Mouse (Mus musculus): ENCODE results near the gene Hoxc6. TPM values are rescaled to one million over a fixed set of nuclear protein-coding genes. Genes with fewer than 3 reads are reported as not detected.

Gene Hoxc6
- polyA plus RNA-seq, 1 experiment from 2014 or later = 0.43 TPM

- 14% methylated on average over 1 of the region's 1 CpGs for WGBS
- no peaks in the 10 kb centered on the region for H3K36me3 ChIP-seq
- no peak overlapping the region for H3K4me2 ChIP-seq
- peaks cover 100% of the 10 kb centered on the region for H3K27me3 ChIP-seq
- no peak overlapping the region for H3K9ac ChIP-seq
- H3K4me3 ChIP-seq = no peak overlapping the region
- H3K27ac ChIP-seq = no peak overlapping the region
- H3K4me1 ChIP-seq (replicated peaks) = peaks cover 4% of the 10 kb centered on the region
- no peak for ATAC-seq (replicated peaks; ENCODE audit: insufficient number of reproducible peaks, insufficient read depth, low FRiP score, low read depth)
- no peaks in the 10 kb centered on the region for H3K9me3 ChIP-seq (replicated peaks)
These were observed 8.3 kb downstream of the Hoxc6 start for GRCm38 (mm10) chr15:103006326-103006725.

GRCm38 (mm10) chr15:103009265-103010111, 11.4 kb downstream of the Hoxc6 start:
- Histone ChIP-seq H3K27ac (no peak overlapping the region), H3K4me3 (no peak overlapping the region), H3K4me2 (no peak overlapping the region), H3K9ac (no peak overlapping the region), H3K36me3 (no peaks in the 10 kb centered on the region), H3K27me3 (peaks cover 99% of the 10 kb centered on the region), H3K9me3 (replicated peaks) (no peaks in the 10 kb centered on the region), H3K4me1 (replicated peaks) (peaks cover 14% of the 10 kb centered on the region)
- no peak for ATAC-seq (replicated peaks; ENCODE audit: insufficient number of reproducible peaks, insufficient read depth, low FRiP score, low read depth)
- WGBS = 2% methylated on average over 27 of the region's 27 CpGs

GRCm38 (mm10) chr15:103010112-103010846, 12.2 kb downstream of the Hoxc6 start:
- peaks cover 99% of the 10 kb centered on the region for H3K27me3 ChIP-seq
- ATAC-seq (replicated peaks; ENCODE audit: insufficient number of reproducible peaks, insufficient read depth, low FRiP score, low read depth) = no peak
- 0 out of 2 replicates have a peak overlapping the region, but pooled peaks have one; percentile 1 for H3K4me2 ChIP-seq
- 5% methylated on average over 31 of the region's 31 CpGs for WGBS
- H3K4me1 ChIP-seq (replicated peaks) = peaks cover 15% of the 10 kb centered on the region
- no peaks in the 10 kb centered on the region for H3K36me3 ChIP-seq
- no peaks in the 10 kb centered on the region for H3K9me3 ChIP-seq (replicated peaks)
- no peak overlapping the region for H3K27ac ChIP-seq
- H3K4me3 ChIP-seq = no peak overlapping the region
- no peak overlapping the region for H3K9ac ChIP-seq

- no peak for ATAC-seq (replicated peaks; ENCODE audit: insufficient number of reproducible peaks, insufficient read depth, low FRiP score, low read depth)
- H3K36me3 ChIP-seq = no peaks in the 10 kb centered on the region
- H3K4me2 ChIP-seq = no peak overlapping the region
- peaks cover 15% of the 10 kb centered on the region for H3K4me1 ChIP-seq (replicated peaks)
- H3K9me3 ChIP-seq (replicated peaks) = no peaks in the 10 kb centered on the region
- no peak overlapping the region for H3K27ac ChIP-seq
- H3K4me3 ChIP-seq = no peak overlapping the region
- H3K9ac ChIP-seq = no peak overlapping the region
- WGBS = 3% methylated on average over 28 of the region's 28 CpGs
- peaks cover 99% of the 10 kb centered on the region for H3K27me3 ChIP-seq
These were observed 12.9 kb downstream of the Hoxc6 start for GRCm38 (mm10) chr15:103010847-103011555.

- no peak for ATAC-seq (replicated peaks; ENCODE audit: insufficient number of reproducible peaks, insufficient read depth, low FRiP score, low read depth)
- H3K4me2 ChIP-seq = no peak overlapping the region
- H3K9me3 ChIP-seq (replicated peaks) = no peaks in the 10 kb centered on the region
- WGBS = 4% methylated on average over 26 of the region's 26 CpGs
- H3K4me1 ChIP-seq (replicated peaks) = peaks cover 15% of the 10 kb centered on the region
- no peak overlapping the region for H3K9ac ChIP-seq
- H3K4me3 ChIP-seq = 0 out of 2 replicates have a peak overlapping the region, but pooled peaks have one; percentile 17
- H3K36me3 ChIP-seq = no peaks in the 10 kb centered on the region
- no peak overlapping the region for H3K27ac ChIP-seq
- peaks cover 99% of the 10 kb centered on the region for H3K27me3 ChIP-seq
These were observed 13.9 kb downstream of the Hoxc6 start for GRCm38 (mm10) chr15:103011928-103012486.

- peaks cover 99% of the 10 kb centered on the region for H3K27me3 ChIP-seq
- no peaks in the 10 kb centered on the region for H3K9me3 ChIP-seq (replicated peaks)
- H3K4me3 ChIP-seq = peak overlapping the region; percentile 22
- peak overlapping the region; percentile 41 for H3K4me2 ChIP-seq
- no peak overlapping the region for H3K27ac ChIP-seq
- H3K9ac ChIP-seq = no peak overlapping the region
- H3K36me3 ChIP-seq = no peaks in the 10 kb centered on the region
- WGBS = 4% methylated on average over 17 of the region's 17 CpGs
- peaks cover 15% of the 10 kb centered on the region for H3K4me1 ChIP-seq (replicated peaks)
- ATAC-seq (replicated peaks; ENCODE audit: insufficient number of reproducible peaks, insufficient read depth, low FRiP score, low read depth) = no peak
These were observed 15.4 kb downstream of the Hoxc6 start for GRCm38 (mm10) chr15:103013238-103013984.

GRCm38 (mm10) chr15:103014166-103015008, 16.3 kb downstream of the Hoxc6 start:
- ATAC-seq (replicated peaks; ENCODE audit: insufficient number of reproducible peaks, insufficient read depth, low FRiP score, low read depth) = no peak
- peaks cover 99% of the 10 kb centered on the region for H3K27me3 ChIP-seq
- WGBS = 1% methylated on average over 52 of the region's 57 CpGs
- H3K4me2 ChIP-seq = peak overlapping the region; percentile 41
- peaks cover 15% of the 10 kb centered on the region for H3K4me1 ChIP-seq (replicated peaks)
- no peaks in the 10 kb centered on the region for H3K9me3 ChIP-seq (replicated peaks)
- H3K4me3 ChIP-seq = peak overlapping the region; percentile 22
- H3K27ac ChIP-seq = no peak overlapping the region
- no peaks in the 10 kb centered on the region for H3K36me3 ChIP-seq
- no peak overlapping the region for H3K9ac ChIP-seq

- WGBS = 1% methylated on average over 28 of the region's 28 CpGs
- H3K9me3 ChIP-seq (replicated peaks) = no peaks in the 10 kb centered on the region
- peaks cover 99% of the 10 kb centered on the region for H3K27me3 ChIP-seq
- no peak for ATAC-seq (replicated peaks; ENCODE audit: insufficient number of reproducible peaks, insufficient read depth, low FRiP score, low read depth)
- peak overlapping the region; percentile 22; the same call in 1 of the 2 replicates for H3K4me3 ChIP-seq
- no peaks in the 10 kb centered on the region for H3K36me3 ChIP-seq
- no peak overlapping the region for H3K27ac ChIP-seq
- H3K4me1 ChIP-seq (replicated peaks) = peaks cover 15% of the 10 kb centered on the region
- peak overlapping the region; percentile 41; the same call in 1 of the 2 replicates for H3K4me2 ChIP-seq
- H3K9ac ChIP-seq = no peak overlapping the region
These were observed 16.9 kb downstream of the Hoxc6 start for GRCm38 (mm10) chr15:103015009-103015399.

- Histone ChIP-seq H3K27me3 (peaks cover 99% of the 10 kb centered on the region), H3K36me3 (no peaks in the 10 kb centered on the region), H3K9me3 (replicated peaks) (no peaks in the 10 kb centered on the region), H3K9ac (no peak overlapping the region), H3K4me1 (replicated peaks) (peaks cover 15% of the 10 kb centered on the region), H3K4me2 (no peak overlapping the region), H3K27ac (no peak overlapping the region), H3K4me3 (no peak overlapping the region)
- 6% methylated on average over 19 of the region's 19 CpGs for WGBS
- no peak for ATAC-seq (replicated peaks; ENCODE audit: insufficient number of reproducible peaks, insufficient read depth, low FRiP score, low read depth)
These were observed 17.5 kb downstream of the Hoxc6 start for GRCm38 (mm10) chr15:103015406-103016166.

Measured in heart, embryonic 15.5 days (tissue).